Mouse (Mus musculus) R1 (cell line): ENCODE measurements at regions not wholly inside any gene's neighbourhood (a gene's known extent, or its start where the extent isn't known, plus 50 kb on each side); places are given as distances from the start of the nearest gene placed in this dataset.

Experiments used
- DNase-seq: peaks from one replicate; pipeline ENCODE4 v3.0.0-alpha.2; 2018; ENCODE audit warnings: low read depth, low spot score

DNA sequence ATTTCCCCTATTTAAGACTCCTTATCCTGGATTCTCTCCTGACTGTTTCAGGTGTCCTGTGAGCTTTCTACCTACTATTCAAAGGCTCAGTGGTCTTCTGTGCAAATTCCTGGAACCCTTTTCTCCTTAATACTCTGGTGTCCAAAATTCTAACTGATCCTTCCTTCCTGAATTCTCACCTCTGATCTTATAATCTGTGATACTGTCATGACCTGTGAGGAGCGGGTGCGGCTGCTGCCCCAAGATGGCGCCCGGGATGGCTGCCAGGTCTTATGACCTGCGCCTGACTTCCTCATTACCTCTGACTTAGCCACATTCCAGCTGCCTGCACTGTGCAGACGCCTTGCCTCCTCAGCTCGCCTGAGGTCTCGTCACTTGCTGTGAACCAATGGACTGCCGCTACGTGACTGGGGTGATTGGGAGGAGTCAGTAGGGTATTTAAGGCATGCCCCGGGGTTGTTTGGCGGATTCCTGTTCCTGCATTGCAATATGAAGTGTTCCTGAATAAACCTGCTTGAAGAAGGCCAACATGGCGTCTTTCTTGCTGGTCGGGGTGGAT is 131.2 kb downstream of the Ptbp2 start:
- DNase-seq: peak; percentile 58

DNA sequence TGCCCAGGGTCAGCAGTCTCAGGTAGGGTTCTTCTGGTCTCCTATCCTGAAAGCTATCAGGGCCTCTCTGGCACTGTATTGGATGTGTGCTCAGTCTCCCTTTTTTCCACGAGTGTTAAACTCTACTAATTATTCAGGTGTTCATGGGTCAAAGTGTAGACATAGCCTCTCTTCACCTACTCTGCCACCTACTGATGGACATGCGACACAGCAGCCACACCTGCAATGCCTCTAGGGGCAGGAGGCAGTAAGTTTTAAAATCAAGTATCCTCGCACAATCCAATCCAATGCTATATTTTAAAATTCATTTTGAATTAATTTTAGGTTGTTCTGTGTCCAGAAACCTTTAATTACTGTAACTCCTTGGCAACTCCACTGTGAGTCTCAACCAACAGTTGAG is 145.6 kb downstream of the Ptbp2 start:
- DNase-seq: peak; percentile 5

DNA sequence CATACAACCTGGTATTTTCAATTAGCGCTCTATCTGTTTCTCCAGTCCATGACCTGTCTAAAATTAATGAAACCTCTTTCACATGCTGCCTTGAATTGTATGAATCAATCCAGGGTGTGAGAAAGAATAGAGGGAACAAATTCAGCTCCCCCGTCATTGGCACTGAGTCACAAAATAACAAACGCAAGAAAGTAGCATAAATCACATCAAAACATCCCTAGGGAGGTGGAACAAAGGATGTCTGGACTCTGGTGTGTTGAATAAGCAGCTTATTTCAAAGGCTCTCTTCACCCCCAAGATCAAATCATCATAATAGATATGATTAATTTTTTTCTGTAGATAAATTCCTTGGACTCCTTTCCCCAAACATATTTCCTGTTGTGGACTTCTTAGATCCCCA is 148.6 kb downstream of the Ptbp2 start:
- DNase-seq: no peak

DNA sequence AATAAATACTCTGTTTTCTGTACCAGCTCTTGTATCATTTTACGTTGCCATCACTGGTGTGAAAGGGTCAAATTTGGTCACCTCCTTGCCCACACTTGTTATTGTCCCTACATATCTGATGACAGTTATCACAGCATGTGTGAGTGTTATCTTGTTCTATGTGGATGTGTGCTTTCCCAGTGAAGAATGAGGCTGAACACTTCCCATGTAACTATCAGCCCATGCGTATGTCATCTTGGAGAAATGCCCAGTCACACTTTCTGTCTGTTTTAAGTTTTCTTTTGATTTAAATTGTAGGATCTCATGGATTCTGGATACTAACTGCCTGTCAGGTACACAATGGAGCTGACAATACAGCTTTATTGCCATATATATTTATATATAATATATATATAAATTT is 150.8 kb downstream of the Ptbp2 start:
- DNase-seq: no peak

DNA sequence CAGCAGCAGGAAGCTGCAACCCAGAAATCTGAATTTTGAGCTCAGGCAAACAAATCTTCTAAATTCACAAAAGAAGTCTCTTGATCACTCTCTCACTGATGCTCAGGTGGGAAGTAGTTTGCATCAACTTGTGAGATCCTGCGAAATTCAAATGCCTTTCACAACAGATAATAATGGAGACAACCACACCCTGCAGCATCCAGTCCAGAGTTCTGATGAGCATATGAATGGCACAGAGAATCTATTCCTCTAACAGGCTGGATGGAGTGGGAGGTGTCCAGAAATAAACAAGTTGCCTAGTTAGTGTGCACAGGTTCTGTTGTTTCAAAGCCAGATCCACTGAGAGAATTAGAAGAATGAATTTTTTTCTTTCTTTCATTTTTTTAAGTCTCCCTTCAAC is 178.2 kb downstream of the Ptbp2 start:
- DNase-seq: peak; percentile 58

DNA sequence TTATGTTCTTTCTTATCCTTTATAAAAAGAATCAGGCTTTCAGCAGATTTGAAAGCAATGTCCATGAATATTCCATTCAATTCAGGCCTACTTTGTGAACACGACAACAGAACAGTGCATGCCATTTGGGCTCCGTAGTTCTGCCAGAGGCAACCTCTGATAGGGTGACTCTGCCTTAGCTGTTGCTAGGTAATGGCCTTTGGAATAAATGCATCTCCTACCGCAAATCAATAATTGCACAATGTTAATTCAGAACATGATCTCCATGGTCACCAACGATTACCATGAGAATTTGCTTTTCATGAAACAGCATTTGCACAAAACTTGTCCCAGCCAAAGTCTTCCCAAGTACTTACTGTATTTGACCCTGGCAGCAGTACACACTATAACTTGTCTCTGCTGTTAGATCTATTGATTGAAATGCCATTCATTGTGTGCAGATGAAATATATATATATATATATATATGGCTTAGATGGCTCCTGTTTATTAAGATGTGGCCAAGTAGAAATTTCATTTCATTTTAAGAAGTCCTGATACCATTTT is 195.3 kb downstream of the Ptbp2 start:
- DNase-seq: no peak

DNA sequence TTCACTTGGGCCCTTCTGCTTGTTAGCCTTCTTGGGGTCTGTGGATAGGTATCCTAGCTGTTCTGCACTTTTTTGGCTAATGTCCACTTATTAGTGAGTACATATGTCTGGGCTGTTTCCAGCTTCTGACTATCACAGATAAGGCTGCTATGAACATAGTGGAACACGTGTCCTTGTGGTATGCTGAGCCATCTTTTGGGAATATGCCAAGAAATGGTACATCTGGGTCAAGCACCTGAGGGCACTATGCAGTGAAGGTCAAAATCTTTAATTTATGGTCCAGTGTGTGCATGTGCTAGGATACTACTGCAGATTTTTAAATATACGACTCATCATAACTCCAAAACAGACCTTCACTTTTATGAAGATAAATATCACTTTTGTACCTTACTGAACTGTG is 196.3 kb downstream of the Ptbp2 start:
- no peak for DNase-seq

DNA sequence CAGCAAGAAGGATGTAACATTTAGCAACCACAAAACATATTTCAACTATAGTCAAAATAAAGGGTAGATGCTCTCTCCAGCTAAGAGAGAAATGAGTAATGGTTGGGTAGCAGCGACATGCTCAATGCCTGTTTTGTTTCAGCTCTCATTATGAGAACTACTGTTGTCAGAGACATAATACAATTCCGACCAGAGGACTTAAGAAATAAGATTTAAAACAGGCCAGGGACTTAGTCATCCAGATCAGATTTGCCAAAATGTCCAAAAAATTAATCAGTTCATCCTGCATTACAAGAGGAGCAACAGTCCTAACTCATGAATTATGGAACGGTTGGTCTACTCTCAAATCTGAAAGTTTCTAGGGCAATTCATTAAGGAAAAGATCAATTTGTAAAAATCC is 208.8 kb downstream of the Ptbp2 start:
- no peak for DNase-seq

DNA sequence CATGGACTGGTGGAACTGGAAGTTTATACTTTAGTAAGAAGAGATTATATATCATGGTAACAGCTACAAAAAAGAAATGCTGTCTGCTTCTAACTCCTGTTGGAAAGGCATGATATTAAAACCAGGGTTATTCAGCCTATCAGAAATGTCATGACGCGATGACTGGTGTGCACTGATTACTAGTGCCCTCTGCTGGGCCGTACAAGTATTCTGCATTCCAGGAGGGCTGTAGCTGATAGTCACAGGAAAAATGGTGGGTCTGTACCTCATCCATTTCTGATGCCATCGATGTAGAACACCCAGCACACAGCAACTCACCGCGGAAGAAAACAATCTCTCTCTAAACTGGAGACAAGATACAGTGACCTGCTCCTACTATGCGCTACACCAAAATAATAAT is 246.4 kb downstream of the Ptbp2 start:
- peak; percentile 21 for DNase-seq

DNA sequence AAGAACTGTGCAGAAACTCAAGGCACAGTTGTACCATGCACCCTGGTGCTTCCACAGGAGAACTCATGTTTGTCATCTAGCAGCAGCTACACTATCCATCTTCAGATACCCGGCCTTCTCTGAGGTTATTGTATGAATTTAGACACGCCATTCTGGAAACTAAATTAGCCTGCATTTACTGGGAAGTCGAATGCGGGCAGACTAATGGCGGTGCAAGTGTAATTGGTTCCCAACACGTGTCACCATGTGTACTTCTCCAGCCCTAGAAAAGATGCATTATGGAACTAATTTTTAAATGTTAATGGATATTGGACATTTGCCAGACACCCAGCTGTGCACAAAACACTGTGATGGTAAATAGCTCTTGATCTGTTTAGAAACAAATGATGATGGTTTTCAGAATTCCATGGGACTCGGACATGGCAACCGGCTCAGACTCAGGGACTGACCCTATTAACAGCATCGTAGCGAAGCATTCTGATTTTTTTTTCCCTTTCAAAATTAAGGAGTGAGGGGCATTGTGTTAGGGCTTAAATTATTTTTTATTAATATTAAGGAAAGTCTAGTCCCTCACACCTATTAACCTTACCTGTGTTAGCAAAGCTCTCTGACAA is 259.6 kb downstream of the Ptbp2 start:
- no peak for DNase-seq

DNA sequence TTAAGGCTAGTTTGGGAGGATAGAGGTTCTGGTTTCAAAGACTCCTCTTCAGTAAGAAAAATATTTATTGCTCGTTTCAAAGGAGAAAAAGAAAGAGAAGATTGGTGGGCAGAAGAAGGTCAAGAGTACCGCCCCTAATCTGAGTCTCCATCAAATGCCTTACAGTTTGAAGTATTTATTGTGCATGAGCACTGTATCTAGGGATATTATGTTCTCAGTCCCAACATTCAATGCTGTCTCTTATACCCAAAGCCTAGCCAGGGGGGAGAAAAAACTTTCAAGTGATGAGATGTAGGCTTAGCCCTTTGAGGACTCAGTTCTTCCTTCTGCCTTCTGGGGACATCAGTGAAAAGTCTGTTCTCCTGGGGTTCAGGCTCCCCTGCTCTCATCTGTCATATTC is 271.7 kb downstream of the Ptbp2 start:
- DNase-seq: no peak

DNA sequence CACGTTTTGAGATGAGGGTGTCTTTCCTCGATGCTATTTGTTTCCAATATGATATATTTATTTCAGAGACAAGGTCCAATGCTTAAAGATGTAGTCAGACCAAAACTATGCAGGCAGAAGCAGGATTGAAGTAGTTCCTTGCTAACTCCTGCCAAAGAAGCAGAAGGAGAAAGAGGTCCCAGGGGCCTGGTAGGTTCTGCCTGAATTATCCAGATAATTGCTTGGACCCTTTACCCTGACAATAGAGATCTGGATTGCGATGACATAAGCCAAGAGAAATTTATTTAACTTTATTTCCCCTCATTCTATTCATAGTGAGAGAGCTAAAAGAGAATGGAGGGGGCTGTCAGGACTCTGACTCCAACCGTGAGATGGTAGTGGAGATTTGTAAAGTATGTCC is 275.1 kb downstream of the Ptbp2 start:
- no peak for DNase-seq

DNA sequence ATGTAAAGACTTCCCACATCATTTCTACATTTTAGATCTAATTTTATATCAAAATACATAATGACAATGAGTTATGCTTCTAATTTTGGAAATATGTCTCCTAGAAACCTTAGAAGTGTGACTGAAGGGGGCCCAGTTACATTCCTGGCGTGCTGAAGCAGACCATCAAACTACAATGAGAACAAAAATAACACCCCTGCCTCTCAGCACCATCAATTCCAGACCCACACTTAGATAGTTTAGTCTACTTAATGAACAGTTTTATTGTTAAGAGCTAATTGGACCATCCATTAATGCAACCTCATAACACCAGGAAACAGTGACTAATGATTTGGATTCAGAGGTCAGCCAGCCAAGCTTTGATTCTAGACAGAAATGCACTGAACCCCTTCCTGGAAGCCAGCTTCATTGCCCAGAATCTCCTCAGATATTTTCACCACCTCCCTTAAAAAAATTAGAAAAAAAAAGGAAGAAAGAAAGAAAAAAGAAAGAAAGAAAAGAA is 280.7 kb downstream of the Ptbp2 start:
- DNase-seq: no peak

DNA sequence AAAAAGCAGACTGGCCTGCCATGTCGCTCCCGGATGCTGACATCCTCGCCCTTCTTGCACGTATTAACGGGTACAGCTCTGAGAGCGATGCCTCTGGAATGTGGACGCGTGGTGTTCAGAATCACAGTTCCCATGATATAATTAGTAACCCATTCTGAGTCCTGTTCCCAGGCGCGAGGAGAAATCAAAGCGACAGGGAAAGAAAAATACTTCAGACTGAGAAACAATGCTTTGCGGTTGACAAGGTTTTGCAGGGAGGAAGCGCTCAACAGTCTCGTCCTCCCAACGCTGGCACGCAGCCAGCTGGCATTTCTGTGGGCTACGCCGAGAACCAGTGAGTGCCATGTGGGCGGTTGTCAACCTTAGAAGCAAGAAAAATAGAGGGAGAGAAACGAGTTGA is 285.6 kb downstream of the Ptbp2 start:
- no peak for DNase-seq

DNA sequence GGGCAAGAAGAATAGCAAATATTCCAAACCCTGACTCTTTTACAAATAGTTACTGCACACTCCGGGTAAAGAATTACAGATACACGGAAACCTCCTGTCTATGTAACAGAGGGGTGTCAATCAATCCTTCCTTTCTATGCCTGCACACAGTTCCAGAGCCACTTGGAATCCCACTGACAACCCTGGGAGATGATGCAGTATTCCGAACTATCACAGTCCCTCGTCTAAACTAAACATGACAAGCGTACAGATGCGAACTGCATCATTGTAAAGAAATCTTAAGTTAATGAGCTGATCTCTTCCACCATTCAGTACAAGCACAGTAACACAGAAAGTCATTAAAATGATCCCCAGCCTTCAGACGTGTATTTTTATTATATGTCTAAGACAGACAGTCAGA is 286.4 kb downstream of the Ptbp2 start:
- DNase-seq: no peak

DNA sequence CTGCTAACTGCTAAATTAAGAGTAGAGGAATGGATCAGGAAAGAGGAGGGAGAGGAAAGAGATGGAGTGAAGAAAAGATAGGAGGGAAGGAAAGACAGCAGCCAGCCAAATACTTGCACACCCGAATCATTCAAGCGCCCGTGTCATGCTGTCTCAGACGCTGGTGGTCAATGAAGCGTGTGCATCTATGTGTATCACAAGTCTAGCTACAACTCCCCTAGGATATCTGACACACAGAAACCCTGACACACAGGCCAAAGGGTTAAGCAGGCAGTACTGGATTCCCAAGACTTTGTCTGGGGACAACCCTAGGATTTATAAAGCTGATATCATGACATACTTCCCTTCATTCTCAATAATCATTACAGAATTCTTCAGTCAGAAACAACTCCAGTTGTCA is 289.7 kb downstream of the Ptbp2 start:
- DNase-seq: no peak

DNA sequence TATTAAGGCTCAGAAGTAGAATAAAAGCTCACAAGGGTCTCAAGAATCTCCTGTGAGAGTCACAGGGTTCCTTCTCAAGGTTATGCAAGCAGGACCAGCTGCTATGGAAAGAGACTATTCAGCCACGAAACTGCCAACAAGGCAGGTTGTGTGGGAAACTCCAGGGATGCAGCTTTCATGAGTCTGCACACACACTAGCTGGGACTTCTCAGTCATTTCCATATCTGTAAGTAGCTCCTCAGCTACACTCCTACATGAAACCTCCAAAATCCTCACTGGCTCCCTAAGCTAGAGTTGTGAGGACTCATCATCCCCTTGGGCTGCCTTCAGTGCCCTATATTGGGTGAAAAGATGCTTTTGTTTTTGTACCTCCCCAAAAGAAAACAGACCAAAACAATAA is 291.6 kb downstream of the Ptbp2 start:
- no peak for DNase-seq

DNA sequence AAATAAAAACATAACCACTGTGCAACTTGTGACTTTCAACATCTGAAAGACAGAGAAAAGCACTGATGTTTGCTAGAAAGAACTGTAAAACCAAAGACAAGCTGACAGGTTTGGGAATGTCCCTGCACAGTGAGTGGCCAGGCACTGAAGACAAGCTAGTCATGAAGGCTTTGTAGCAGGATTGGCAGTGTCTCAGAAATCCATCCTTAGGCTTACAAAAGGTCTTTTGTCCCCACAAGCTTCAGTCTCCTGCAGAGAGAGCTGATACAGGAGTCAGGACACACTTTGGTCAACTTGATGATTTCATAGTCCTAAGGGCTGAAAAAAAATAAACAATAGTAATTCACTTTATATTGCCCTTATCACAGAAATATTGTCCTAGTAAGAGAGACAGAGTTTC is 294.9 kb downstream of the Ptbp2 start:
- DNase-seq: no peak
